Mouse (Mus musculus) bone marrow, adult 2 months (tissue): ENCODE results near the gene Dock1.

Experiments
- CTCF ChIP-seq: fragments of 200-500 bp; IDR thresholded peaks from 2 replicates; pipeline ENCODE4 v1.5.1; 2011; ENCODE audit warnings: low read length, control low read depth; ENCODE audit not compliant: control insufficient read depth, insufficient read depth
- POLR2A ChIP-seq: fragments of 200-500 bp; IDR thresholded peaks from 2 replicates; pipeline ENCODE4 v1.6.1; 2011; ENCODE audit warnings: low read depth, mild to moderate bottlenecking, control low read depth, low read length, borderline replicate concordance; ENCODE audit not compliant: control insufficient read depth

DNA sequence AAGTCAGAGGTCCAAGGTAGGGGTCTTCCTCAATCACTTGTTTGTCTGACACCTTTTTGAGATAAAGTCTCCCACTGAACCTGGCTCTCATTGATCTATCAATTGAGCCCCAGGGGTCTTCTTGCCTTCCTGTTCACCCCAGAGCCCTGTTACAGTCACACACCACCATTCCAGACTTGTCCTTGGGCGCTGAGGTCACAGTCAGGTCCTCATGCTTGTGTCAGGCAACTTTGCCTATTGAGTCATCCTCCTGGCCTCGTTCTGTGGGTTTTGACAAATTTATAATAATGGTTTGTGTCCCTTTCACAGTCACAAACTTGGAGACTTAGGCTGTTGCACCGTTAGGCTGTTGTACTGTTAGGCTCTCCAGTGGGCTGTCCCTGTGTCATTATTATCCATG, 77.9 kb downstream of the Dock1 start:
- TF ChIP-seq POLR2A (no peak), CTCF (no peak)
